Mouse (Mus musculus) embryonic stem cell, embryonic (primary cell): Measurements from ENCODE around the gene Wrap53.

Source experiments
- CTCF ChIA-PET, 4 experiments: fragments of 300-600 bp in 2 of 4; fragments of 350-600 bp in 2 of 4; sonication (Branson Sonifier 250); formaldehyde crosslinking; loops; one replicate each; lab custom pipeline; 2022; ENCODE audit warnings: inconsistent platforms in 2 of 4; lab: Charles Lee
- POLR2A ChIA-PET, 4 experiments: fragments of 300-600 bp in 2 of 4; fragments of 350-600 bp in 2 of 4; sonication (Branson Sonifier 250); formaldehyde crosslinking; loops; one replicate each; lab custom pipeline; 2022; ENCODE audit warnings: antibody characterized with exemption in 4 of 4, inconsistent platforms in 1 of 4; lab: Charles Lee

Gene Wrap53

DNA sequence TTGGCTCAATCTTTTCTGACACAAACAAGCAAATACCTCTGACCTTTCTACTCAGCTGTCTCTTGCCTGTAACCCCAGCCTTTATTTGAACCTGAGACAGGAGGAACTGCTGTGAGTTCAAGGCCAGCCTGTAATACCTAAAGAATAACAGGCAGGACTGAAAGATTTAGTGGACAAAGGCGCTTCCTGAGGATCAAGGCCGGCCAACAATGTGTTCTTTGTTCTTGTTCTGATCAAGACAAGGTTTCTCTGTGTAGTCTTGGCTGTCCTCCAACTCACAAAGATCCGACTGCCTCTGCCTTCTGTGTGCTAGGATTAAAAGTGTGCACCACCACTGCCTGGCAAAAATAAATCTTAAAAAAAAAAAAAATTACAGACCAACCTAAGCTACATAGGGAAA, 15.7 kb downstream of the Wrap53 start:
- ChIA-PET POLR2A (interaction anchor here (0.5 to 21.3 kb wide), 13 partner anchors 9 to 299 kb away, joined by 3 to 263 read pairs (median 3); partner anchors contain the start of genes Trp53 (in 2 of the 4), Wrap53 (in 2 of the 4) and Dnah2 (in 1 of the 4)), CTCF (interaction anchor here in 1 of 4 experiments (1.0 to 1.8 kb wide), 4 partner anchors 13 to 67 kb away, joined by 4 to 6 read pairs (median 5); partner anchors contain the start of genes Trp53 and Wrap53)

DNA sequence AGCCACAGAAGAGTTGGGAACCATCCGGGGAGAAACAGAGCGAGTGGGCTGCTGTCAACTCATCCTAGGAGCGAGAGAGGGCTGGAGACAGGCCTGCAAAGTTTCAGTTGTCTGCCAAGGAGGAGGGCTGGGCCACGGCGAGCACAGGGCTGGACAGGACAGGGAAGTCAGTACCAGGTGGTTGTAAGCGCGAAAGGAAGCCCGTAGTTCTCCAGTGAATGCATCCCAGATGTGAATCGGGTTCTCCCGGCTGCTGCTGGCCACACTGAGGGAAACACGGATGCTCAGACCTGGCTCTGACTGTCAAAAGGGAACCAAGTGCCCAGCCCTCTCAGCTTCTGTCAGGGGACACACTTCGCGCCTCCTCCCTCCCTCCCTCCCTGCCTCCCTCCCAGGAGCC, 16.7 kb downstream of the Wrap53 start:
- CTCF ChIA-PET, result interaction anchor here in 1 of 4 experiments (0.8 to 1.8 kb wide), 3 partner anchors 16 to 17 kb away, joined by 4 to 6 read pairs (median 6); partner anchors contain the start of genes Trp53 and Wrap53
- POLR2A ChIA-PET, result interaction anchor here (0.5 to 21.3 kb wide), 14 partner anchors 10 to 240 kb away, joined by 3 to 263 read pairs (median 4); partner anchors contain the start of genes Trp53 (in 2 of the 4), Wrap53 (in 2 of the 4), Dnah2 (in 1 of the 4) and Fxr2 (in 1 of the 4)

DNA sequence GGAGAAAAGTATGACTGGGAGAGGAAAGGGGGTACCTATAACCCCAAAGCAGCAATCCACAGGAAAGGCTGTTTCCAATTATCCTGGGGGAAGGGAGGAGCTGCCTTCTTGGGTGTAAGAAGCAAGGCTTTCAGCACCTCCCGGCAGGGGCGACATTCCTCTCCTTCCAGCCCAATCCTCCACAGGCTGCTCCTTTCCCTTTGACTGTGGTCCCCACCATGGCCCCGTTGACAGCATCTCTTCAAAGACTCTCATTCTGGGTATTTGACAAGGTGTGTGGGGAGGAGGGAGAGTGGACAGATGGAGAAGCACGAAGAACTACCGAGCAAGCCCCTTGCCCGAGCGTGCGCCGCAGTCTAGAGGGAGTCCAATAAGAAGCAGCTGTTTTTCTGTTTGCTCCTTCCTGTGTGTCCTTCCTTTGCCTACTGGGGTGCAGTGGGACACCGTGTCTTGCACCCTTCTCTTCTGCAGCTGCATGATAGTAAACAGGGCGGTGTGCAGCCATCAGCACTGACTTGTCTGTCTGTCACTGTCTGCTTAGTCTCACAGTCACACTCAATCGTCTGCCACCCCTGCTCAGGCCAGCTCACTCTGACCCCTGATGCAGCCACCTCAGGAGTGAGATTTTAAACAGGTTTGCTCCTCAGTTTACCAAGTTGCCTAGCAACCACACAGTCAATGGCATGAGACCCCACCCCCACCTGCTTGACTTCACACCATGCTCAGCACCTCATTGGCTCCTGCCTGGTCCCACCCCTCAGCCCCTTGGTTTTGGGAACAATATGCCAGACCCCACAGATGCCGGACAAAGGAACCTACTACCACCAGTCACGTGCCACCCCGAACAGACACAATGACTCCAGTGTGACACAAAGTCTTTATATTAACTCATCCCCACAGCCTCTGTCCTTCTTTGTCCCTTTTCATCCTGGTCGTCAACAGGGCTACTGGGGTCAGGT, 18.9 kb downstream of the Wrap53 start:
- CTCF ChIA-PET, result interaction anchor here (0.6 to 4.9 kb wide), 14 partner anchors 14 to 631 kb away, joined by 3 to 38 read pairs (median 4); partner anchors contain the start of genes Trp53 (in 2 of the 4) and Wrap53 (in 2 of the 4)
- POLR2A ChIA-PET, result interaction anchor here (0.5 to 21.3 kb wide), 50 partner anchors 7 to 296 kb away, joined by 3 to 263 read pairs (median 4); partner anchors contain the start of genes Trp53 (in 3 of the 4), Wrap53 (in 3 of the 4), Dnah2 (in 2 of the 4) and Atp1b2 (in 1 of the 4)

DNA sequence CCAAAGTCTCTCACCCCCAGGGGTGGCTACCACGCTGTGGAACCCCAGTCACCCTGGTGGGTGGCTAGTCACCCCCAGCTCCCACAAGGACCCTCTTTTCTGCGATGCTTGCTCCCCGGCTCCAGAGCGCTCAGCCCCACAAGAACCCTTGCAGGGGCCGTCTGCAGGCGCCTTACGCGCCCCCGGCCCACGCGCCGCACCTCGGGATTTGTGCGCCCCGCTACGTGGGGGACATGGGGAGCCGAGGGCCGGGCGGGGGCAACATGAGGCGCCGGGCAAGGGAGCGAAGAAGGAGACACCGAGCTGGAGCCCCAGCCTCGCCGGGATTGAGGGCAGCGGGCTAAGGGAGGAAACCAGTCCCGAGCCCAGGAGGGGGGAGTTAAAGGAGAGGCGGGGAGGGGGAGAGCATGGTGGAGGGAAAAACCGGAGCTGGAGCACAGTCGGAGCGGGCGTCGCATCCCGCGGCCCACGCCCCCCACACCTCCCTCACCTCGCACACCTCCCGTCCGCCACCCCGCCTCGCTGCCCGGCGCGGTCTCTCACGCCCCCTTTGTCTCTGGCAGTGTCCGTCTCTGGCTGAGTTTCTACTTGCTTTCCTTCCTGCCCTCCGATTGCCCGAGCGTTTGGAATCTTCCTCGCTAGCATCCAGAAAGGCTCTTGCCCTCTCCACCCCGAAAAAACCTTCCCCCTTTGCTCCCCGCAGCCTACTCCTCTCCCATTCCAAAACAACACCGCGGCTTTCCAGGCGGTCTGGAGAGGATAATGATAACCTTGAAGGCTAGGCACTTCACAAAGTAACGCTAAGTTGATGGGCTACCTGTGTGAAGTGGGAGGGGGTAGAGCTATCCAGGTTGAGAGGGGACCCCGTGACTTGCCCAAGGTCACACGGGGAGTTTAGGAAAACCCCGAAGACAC, 19.9 kb downstream of the Wrap53 start, which contains the start of gene Efnb3:
Gene Efnb3 (minus strand): TSS at position 355 of the 915 bp plus-strand sequence.
- ChIA-PET POLR2A (interaction anchor here (0.5 to 21.3 kb wide), 29 partner anchors 8 to 256 kb away, joined by 3 to 263 read pairs (median 5); partner anchors contain the start of genes Trp53 (in 3 of the 4), Wrap53 (in 3 of the 4), Dnah2 (in 2 of the 4) and Atp1b2 (in 1 of the 4)), CTCF (interaction anchor here in 3 of 4 experiments (0.8 to 4.9 kb wide), 10 partner anchors 9 to 54 kb away, joined by 3 to 38 read pairs (median 5); partner anchors contain the start of genes Trp53 (in 2 of the 3) and Wrap53 (in 2 of the 3))

DNA sequence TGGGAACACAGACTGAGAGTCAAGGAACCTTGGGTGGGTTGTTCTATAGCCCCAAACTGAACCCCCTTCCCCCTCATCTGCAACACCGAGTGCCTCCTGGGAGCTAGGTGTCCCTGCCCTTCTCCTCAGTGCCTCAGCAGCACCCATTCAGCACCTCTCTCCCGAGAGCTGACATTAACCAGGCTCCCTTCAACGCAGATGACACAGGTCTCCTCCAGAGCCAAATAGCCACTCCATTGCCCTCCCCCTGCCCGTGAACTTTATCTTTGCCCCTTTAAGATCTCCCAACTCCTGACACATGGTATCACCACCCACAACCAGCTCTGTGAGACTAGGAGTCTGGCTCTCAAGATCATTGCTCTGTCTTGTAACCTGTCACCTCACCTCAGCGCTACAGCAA, 20.9 kb downstream of the Wrap53 start:
- ChIA-PET CTCF (interaction anchor here in 3 of 4 experiments (0.8 to 4.9 kb wide), 4 partner anchors 8 to 139 kb away, joined by 3 to 38 read pairs (median 7); no protein-coding TSS in a partner anchor), POLR2A (interaction anchor here (0.6 to 21.3 kb wide), 18 partner anchors 9 to 177 kb away, joined by 3 to 263 read pairs (median 6); partner anchors contain the start of genes Dnah2 (in 2 of the 4), Trp53 (in 2 of the 4), Wrap53 (in 2 of the 4) and Atp1b2 (in 1 of the 4))

DNA sequence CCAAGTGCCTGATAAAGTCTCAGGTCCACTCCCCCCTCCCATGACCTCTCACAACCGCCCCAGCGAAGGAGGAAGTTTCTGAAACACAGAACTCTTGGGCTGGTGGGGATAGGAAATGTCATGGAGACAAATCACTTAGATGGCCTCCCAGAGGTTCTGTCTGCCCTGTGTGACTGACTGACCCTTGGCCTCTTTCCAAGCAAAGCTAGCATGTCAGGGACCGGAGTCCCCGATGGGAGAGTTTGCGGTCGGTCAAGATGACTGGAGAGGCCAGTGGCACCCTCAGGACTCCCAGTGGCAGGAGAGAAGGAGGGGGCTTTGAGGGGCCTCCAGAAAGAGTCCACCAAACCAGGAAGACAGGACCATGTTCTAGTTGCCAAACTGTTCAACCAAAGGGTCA, 21.3 kb downstream of the Wrap53 start:
- ChIA-PET CTCF (interaction anchor here in 3 of 4 experiments (0.8 to 4.9 kb wide), 4 partner anchors 12 to 140 kb away, joined by 4 to 38 read pairs (median 18); no protein-coding TSS in a partner anchor), POLR2A (interaction anchor here (0.8 to 21.3 kb wide), 15 partner anchors 9 to 157 kb away, joined by 3 to 263 read pairs (median 7); partner anchors contain the start of genes Dnah2 (in 2 of the 4), Trp53 (in 2 of the 4), Wrap53 (in 2 of the 4) and Sox15 (in 1 of the 4))

DNA sequence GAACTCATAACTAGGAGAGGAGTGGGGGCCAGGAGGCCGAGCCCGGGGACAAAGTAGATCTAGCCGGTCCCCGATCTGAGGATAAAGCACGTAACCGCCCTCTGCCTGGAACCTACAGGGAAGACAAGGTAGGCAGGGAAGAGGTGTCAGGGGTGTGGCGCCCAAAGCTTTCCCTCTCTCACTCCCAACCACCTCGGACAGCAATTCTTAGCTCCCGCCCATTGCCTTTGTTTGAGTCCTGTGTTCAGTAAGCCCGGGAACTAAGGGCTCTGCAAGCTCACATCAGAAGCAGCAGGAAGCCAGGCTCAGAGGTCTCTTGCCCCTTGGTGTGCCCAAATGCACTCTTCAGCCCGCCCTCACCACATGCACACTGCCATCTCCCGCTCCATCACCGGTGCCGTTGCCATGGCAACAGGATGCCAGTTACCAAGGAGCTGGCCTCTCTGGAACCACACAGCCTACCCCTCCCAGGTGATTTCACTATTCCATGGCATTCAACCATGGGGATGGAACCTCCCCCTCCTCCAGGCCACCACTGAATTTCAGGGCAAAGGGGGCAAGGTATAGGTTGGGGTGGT, 22.6 kb downstream of the Wrap53 start:
- POLR2A ChIA-PET, result interaction anchor here in 3 of 4 experiments (0.6 to 21.3 kb wide), 27 partner anchors 8 to 605 kb away, joined by 3 to 263 read pairs (median 4); partner anchors contain the start of genes Trp53 (in 3 of the 3), Wrap53 (in 3 of the 3), Dnah2 (in 2 of the 3) and Atp1b2 (in 1 of the 3)
- CTCF ChIA-PET, result interaction anchor here (0.5 to 4.9 kb wide), 10 partner anchors 10 to 378 kb away, joined by 3 to 38 read pairs (median 4); partner anchors contain the start of gene Ybx2 (in 1 of the 4)

DNA sequence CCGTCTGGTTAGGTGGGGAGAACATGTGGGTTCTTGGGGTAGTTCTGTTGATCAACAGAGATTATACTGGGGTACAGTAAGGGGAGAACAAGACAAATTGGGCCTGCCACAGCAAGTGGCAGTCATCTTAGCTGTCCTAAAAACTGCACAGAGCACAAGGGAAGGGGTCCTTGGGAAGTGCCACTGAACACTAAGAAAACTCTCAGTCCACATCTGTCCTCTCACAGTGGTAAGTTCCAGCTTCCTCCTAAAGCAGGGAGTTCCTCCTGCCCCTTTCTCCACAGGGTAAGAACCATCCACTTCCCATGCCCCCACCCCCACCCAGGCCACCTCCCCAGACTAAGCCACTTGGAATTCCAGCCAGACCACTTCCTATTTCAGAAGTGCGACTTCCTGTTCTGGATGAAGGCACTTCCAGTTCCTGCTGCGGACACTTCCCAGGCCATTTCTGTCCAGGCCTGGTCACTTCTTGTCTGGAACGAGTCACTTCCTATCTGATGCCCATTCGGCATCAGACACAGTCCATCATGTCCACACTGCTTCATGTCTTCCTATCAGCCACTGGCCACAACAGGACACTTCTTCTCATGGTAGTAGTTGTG, 25.4 kb downstream of the Wrap53 start:
- ChIA-PET POLR2A (interaction anchor here in 1 of 4 experiments (0.7 to 21.3 kb wide), 7 partner anchors 11 to 614 kb away, joined by 3 to 263 read pairs (median 3); partner anchors contain the start of genes Trp53 and Wrap53), CTCF (interaction anchor here in 2 of 4 experiments (0.7 to 0.8 kb wide), 3 partner anchors 33 to 200 kb away, joined by 3 to 4 read pairs (median 4); no protein-coding TSS in a partner anchor)

DNA sequence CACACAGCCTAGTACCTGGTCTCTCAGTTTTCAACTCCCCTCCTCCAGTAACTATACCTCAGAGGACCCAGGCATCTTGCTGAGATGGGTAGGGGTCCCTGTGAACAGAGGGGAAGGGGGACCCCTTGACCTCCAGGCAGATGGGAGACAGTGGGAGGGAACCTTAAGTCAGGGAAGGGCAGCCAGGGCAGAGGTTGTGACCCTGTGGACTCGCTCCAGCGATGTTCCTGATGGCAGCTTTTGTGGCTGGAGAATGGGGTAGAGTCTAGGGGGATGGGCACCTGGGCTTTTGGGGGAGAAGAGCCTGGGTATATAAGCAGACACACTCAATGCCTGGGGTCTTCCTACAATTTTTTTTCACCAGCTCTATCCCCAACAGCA, 26.7 kb downstream of the Wrap53 start:
- ChIA-PET CTCF (interaction anchor here in 1 of 4 experiments (0.5 kb wide), 2 partner anchors 37 to 59 kb away, joined by 4 to 8 read pairs; no protein-coding TSS in a partner anchor), POLR2A (interaction anchor here in 3 of 4 experiments (0.7 to 21.3 kb wide), 9 partner anchors 8 to 334 kb away, joined by 3 to 263 read pairs (median 6); partner anchors contain the start of genes Trp53 (in 1 of the 3) and Wrap53 (in 1 of the 3))

DNA sequence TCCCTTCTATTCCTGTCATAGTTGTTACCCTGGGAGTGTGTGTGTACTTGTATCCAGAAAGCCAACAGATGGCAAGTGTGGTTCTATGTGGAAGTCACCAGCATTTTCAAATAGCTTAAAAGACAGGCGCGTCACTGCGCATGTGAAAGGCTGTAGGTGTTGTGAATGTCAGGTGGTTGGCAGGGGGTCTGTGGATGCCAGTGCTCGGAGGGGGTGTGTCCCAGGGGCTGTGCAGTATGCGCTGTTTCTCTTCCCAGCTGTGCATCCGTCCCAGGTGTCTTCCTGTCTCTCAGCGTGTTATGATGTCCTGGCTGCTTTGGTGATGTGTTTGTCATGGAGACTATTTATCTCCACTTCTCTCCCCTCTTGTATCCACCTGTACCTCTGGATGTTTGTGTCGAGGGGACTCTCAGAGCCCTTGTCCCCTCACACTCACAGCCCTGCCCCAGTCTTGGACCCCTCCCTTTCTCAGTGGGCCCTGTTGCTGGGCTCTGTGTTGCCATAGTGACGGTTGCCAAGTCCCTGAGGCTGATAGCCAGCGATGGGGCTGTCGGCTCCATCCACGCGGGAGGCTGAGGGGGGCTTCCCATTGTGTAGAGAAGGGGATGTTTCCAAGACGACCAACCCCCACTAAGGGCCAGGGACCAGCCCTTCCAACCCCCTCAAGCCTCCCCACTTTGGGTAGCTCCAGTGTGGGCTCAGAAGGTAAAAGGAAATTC, 27.3 kb downstream of the Wrap53 start:
- POLR2A ChIA-PET, result interaction anchor here in 3 of 4 experiments (0.6 to 10.6 kb wide), 9 partner anchors 7 to 36 kb away, joined by 3 to 110 read pairs (median 6); partner anchors contain the start of genes Trp53 (in 2 of the 3), Wrap53 (in 2 of the 3) and Efnb3 (in 1 of the 3)

DNA sequence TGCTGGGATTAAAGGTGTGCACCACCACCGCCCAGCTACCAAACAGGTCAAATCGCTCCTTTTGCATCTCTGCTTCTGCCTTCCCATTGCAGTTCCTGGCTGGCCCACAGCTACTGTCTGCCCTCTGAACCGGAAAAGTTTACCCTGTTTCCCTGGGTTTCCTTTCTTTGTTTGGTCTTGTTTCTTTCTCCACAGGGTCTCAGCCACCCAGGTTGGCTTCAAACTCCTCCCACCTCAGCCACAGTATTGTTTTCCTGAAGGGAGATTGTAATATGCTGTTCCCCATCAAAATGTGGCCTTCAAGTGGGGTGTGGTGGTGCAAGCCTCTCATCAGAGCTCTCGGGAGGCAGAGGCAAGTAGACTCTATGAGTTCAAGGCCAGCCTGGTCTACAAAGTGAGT, 28.7 kb downstream of the Wrap53 start:
- CTCF ChIA-PET, result interaction anchor here in 2 of 4 experiments (0.6 to 0.9 kb wide), 3 partner anchors 8 to 166 kb away, joined by 3 to 4 read pairs (median 3); no protein-coding TSS in a partner anchor
- POLR2A ChIA-PET, result interaction anchor here in 3 of 4 experiments (0.5 to 10.6 kb wide), 12 partner anchors 9 to 154 kb away, joined by 3 to 110 read pairs (median 6); partner anchors contain the start of genes Efnb3 (in 2 of the 3), Trp53 (in 2 of the 3) and Wrap53 (in 2 of the 3)

More for the DNA sequence above, 27.3 kb downstream of the Wrap53 start:
- CTCF ChIA-PET, result interaction anchor here in 1 of 4 experiments (0.5 kb wide), 2 partner anchors 37 to 60 kb away, joined by 4 to 8 read pairs; no protein-coding TSS in a partner anchor

DNA sequence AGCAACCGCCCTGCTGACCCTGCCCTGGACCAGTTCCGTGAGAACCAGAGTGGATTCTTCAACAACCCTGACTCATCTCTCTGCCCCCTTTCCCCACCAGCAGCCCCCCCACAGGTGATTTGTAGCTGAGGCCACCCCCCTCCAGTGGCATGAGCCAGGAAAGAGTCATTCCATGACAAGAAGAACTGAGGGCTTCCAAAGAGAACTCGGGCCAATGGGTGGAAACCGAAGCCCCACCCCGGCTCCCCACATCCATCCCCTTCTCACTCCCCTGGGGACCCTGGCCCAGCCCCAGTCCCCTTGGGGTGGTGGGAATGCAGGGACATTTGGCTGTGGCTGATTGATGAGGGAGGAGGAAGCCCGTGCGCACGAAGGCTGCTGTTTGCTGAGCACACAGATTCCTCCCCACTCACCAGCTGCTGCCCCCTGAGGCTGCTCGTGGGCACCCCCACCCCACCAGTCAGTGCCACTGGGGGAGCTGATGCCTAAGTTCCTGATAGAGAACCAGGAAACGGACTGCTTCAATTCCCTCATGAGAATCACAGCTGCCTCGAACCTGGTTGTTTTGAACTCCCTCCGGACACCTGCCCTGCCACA, 30.9 kb downstream of the Wrap53 start, which contains the start of gene Dnah2:
Gene Dnah2 (minus strand): TSS at position 51 of the 597 bp plus-strand sequence.
- POLR2A ChIA-PET, result interaction anchor here in 3 of 4 experiments (0.6 to 10.6 kb wide), 7 partner anchors 8 to 347 kb away, joined by 3 to 110 read pairs (median 7); partner anchors contain the start of genes Efnb3 (in 2 of the 3), Trp53 (in 1 of the 3) and Wrap53 (in 1 of the 3)
- CTCF ChIA-PET, result interaction anchor here in 1 of 4 experiments (1.1 kb wide), 1 partner anchor 65 kb away, joined by 4 read pairs; no protein-coding TSS in a partner anchor

DNA sequence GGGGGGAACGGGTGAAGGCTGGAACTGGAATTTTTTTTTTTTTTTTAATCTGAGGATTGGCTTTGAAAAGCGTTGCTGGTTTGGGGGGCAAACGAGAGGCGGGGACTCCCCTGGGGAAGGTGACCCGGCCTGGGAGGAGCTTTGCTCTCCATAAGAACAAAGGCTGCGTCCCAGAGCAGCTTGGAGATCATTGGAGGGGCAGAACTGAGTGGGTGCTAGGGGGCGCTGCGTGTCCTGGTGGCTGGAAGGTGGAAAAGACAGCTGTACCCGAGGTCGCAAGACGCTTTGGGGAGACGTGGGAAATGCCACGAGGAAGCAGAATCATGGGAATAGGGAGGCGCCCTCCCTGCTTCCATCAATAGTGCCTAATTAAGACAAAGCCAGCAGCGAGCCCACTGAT, 33.0 kb downstream of the Wrap53 start:
- CTCF ChIA-PET, result interaction anchor here (0.5 to 4.0 kb wide), 73 partner anchors 9 to 1058 kb away, joined by 3 to 38 read pairs (median 4); partner anchors contain the start of genes Trp53 (in 4 of the 4), Wrap53 (in 4 of the 4), Efnb3 (in 3 of the 4) and Sat2 (in 3 of the 4)

More for the DNA sequence above, 33.0 kb downstream of the Wrap53 start:
- POLR2A ChIA-PET, result interaction anchor here (0.6 to 10.6 kb wide), 71 partner anchors 9 to 479 kb away, joined by 3 to 110 read pairs (median 4); partner anchors contain the start of genes Efnb3 (in 4 of the 4), Trp53 (in 3 of the 4), Wrap53 (in 3 of the 4) and Atp1b2 (in 2 of the 4)
